Mouse (Mus musculus) adipocyte (in vitro differentiated cells): Measurements from ENCODE around the gene Trp53tg5.
A peak's percentile ranks its signal among the peaks of the same experiment; 100 is the strongest.

Source experiments
- DNase-seq: peaks from one replicate; pipeline ENCODE4 v3.0.0-alpha.2; 2016; ENCODE audit warnings: low spot score

Trp53tg5 gene

GRCm38 (mm10) chr2:164473624-164474023, at the start of gene Trp53tg5:
Trp53tg5 (minus strand) TSS chr2:164473724.
- DNase-seq, result no peak

DNA sequence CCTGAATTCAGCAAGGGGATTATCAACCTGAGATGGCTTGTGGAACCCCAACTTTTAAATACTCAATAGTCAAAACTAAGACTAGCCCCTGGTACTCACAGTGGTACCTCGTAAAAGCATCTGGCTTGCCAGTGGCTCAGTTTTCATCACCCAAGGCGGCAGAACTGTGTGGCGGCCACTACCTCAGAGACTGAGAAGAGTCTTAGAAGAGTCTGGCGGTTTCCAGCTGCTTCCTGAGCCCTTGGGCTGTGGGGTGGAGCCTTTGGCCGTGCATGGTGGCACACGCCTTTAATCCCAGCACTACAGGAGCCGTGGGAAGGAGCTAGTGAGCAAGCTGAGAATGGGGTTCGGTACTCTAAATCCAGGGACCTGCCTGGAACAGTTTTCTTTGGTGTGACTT, 48.8 kb upstream of the Trp53tg5 start:
- no peak for DNase-seq

GRCm38 (mm10) chr2:164521841-164522240, 48.3 kb upstream of the Trp53tg5 start:
- DNase-seq, result peak; percentile 14

- DNase-seq, result peak; percentile 82
These were observed 47.3 kb upstream of the Trp53tg5 start for GRCm38 (mm10) chr2:164520782-164521181.

DNA sequence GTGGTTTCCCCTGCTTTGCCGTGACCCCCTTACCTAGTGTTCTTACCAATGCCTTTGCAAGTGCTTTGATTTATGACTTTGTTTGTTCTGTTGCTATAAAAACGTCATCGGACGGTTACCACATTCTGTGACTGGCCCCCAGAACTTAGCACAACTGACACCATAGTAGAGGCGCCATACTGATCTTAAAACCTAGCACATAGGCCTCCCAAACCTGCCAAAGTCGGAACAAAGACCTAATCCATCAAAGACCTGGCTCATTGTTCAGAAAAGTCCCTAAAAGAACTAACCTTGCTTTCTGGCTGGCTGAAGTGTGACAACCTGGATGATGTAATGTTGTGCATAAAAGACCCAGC, 45.6 kb upstream of the Trp53tg5 start:
- DNase-seq, result no peak

GRCm38 (mm10) chr2:164518266-164519170, 45.0 kb upstream of the Trp53tg5 start:
- DNase-seq, result no peak

- DNase-seq, result peak; percentile 46
These were observed 44.1 kb upstream of the Trp53tg5 start for GRCm38 (mm10) chr2:164517485-164518221.

DNA sequence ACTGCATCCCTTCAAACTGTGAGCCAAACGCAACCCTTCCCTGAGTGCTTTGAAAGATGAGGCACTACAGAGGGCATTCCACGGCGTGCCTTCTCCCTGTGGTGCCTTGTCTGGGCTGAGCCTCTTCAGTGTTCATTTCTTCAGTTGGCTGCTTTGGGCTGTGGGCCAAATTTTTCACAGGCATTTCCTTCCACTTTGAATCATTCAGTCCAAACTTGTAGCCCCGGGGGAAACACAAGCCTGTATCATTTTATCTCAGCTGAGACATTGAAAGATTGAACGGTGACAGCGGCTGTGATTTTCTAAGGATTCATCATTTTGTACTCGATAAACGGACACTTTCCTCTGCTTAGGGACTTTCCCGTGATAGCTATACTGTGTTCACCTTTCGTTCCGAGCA, 43.1 kb upstream of the Trp53tg5 start:
- DNase-seq, result no peak

DNA sequence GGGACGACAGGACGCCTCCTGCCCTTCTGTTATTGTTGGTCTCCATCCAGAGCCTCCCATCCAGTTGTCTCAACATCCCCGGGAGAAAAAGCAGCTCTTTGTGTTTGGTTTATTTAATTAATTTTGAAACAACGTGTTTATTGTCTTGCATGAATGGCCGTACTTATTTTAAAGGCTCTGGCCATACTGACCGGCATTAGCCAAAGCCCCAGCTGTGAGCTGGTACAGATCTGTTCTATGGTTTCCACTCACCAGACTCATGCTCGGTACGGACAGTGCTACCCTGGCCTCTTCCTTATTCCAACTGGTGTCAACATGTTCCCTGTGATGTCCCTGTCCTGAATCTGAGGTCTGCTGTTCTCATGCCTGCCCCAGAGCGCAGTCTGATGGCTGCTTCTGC, 42.4 kb upstream of the Trp53tg5 start:
- DNase-seq, result no peak

DNA sequence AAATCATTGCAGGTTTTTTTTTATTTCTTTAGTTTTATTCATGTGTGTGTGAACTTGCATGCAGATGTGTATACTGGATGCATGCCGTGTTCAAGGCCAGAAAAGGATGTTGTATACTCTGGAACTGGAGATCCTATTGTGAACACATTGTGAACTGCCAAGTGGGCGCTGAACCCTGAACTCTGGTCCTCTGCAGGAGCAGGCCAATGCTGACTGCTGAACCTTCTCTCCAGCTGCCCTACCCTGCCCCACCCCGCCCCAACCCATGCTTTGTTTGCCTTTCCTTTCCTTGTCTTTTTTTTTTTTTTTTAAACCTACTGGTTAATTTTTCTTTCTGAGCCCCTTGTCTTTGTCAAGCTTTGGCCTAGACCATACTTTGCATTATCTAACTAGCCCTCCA, 41.4 kb upstream of the Trp53tg5 start:
- DNase-seq, result no peak

GRCm38 (mm10) chr2:164513389-164513788, 39.9 kb upstream of the Trp53tg5 start:
- DNase-seq, result peak; percentile 27

GRCm38 (mm10) chr2:164512121-164512909, 38.8 kb upstream of the Trp53tg5 start:
- no peak for DNase-seq

GRCm38 (mm10) chr2:164510621-164511190, 37.2 kb upstream of the Trp53tg5 start:
- DNase-seq, result no peak

GRCm38 (mm10) chr2:164507811-164508210, 34.3 kb upstream of the Trp53tg5 start:
- DNase-seq, result no peak

GRCm38 (mm10) chr2:164505619-164506347, 32.3 kb upstream of the Trp53tg5 start:
- no peak for DNase-seq

GRCm38 (mm10) chr2:164504919-164505318, 31.4 kb upstream of the Trp53tg5 start:
- no peak for DNase-seq

GRCm38 (mm10) chr2:164500511-164500910, 27.0 kb upstream of the Trp53tg5 start:
- DNase-seq, result no peak

DNA sequence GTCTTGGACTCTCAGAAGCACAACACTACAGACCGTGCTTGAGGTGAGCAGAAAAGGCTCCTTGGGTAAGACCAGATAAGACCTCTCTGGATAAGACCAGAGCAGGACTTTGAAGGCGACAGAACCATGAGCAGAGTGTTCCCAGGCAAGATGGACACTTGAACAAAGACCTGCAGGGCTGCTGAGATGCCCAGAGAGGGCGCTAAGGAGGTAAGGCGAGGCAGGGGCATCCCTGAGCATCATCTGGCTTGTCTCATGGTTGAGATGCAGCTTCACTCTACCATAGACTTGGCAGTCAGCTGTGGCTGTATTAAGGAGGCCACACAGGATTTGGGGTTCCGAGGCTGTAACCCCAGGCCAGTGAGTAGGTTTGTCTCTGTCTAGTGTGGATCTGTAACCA, 25.8 kb upstream of the Trp53tg5 start:
- DNase-seq, result no peak

GRCm38 (mm10) chr2:164497691-164498268, 24.3 kb upstream of the Trp53tg5 start:
- no peak for DNase-seq

DNA sequence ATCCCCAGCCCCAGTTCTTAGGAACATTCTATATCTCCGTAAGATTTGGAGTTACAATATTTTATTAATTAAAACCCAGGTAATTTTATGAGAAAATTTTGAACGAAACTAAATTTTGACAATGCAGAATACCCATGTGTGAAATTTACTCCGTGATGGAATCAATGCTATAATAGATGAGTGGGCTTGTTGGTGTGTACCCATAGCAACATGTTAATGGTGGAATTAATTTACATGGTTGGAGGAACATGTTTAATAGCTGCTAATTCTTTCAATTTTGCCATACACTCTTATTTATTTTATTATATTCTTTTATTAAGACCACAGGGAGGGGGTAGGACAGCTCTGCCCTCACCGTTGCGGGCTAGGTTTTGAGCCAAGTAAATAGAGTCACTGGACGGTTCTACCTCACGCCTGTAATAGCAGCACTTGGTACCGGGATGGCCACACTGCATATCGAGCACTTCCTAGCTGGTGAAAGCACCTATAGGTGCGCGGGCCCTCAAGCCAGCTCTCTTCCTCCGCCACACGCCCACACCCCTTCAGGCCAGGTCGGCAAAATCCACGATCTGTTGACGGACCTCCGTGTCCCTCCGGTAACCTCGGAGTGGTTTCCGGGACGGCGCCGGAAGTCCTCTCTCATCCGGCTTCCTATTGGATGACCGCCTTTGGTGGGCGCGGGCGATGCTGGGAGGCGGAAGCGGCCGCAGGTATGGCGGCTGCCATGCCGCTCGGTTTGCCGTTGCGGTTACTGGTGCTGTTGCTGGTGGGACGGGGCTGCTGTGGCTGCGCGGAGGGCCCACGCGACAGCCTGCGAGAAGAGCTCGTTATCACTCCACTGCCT, 23.5 kb upstream of the Trp53tg5 start, which contains the start of gene Pigt:
Gene Pigt (plus strand): TSS at position 674 of the 844 bp plus-strand sequence.
- peak; percentile 82 for DNase-seq
